Comparison of ENCODE assay signal across 13 mouse cellular contexts in genomic region chr14:28410789-28411225, GRCm38 (mm10).
DNase-seq lines count a peak whose midpoint lies in the region; ATAC-seq and TF ChIP-seq lines count a peak whose summit lies in the region.
"Had no signal": no experiment of that assay in that cellular context is flagged by ENCODE, and none has a peak within 500 bp of the region (broad histone marks: within the 10 kb centered on the region; RNA-seq: fewer than 3 reads in every experiment).

No protein-coding gene starts in this region.

- no peak for TF ChIP-seq POLR2A in brain, embryonic 14.5 days (IDR thresholded peaks at IDR 0.05; ENCODE audit: borderline replicate concordance, extremely low read depth, insufficient read depth, insufficient read length, poor library complexity, severe bottlenecking)

- no peaks in the 10 kb centered on the region for H3K36me3 ChIP-seq in forebrain, embryonic 13.5 days (ENCODE audit: poor library complexity, severe bottlenecking)
- H3K36me3 ChIP-seq in forebrain, embryonic 12.5 days (replicated peaks) = no peaks in the 10 kb centered on the region
- no peaks in the 10 kb centered on the region for H3K36me3 ChIP-seq in kidney, embryonic 16.5 days (ENCODE audit: insufficient read depth, low read length)

- H3K4me2 ChIP-seq in forebrain, embryonic 13.5 days = no peak overlapping the region
- no peak overlapping the region for H3K4me2 ChIP-seq in forebrain, embryonic 12.5 days
- no peak overlapping the region for H3K4me2 ChIP-seq in kidney, embryonic 16.5 days (replicated peaks; ENCODE audit: low read depth, low read length)

- H3K4me3 ChIP-seq in forebrain, embryonic 13.5 days = no peak overlapping the region
- no peak overlapping the region for H3K4me3 ChIP-seq in forebrain, embryonic 12.5 days (replicated peaks)
- no peak overlapping the region for H3K4me3 ChIP-seq in kidney, embryonic 16.5 days (ENCODE audit: low read length)

- no peak for ATAC-seq in forebrain, embryonic 13.5 days
- no peak for ATAC-seq in forebrain, embryonic 12.5 days (ENCODE audit: low FRiP score)
- peak; percentile 72; the same call in 1 of the 2 replicates for ATAC-seq in kidney, embryonic 16.5 days (ENCODE audit: low FRiP score, low TSS enrichment)
- ATAC-seq: liver, postnatal 0 days had no signal

- no peak for TF ChIP-seq CTCF in brain, embryonic 14.5 days (IDR thresholded peaks at IDR 0.05; ENCODE audit: borderline replicate concordance, extremely low read depth, insufficient read depth, insufficient read length)

- H3K9me3 ChIP-seq in forebrain, embryonic 13.5 days (replicated peaks) = no peaks in the 10 kb centered on the region
- no peaks in the 10 kb centered on the region for H3K9me3 ChIP-seq in forebrain, embryonic 12.5 days
- no peaks in the 10 kb centered on the region for H3K9me3 ChIP-seq in kidney, embryonic 16.5 days (ENCODE audit: low read length)

- 70% methylated on average over 13 of the region's 13 CpGs for WGBS in forebrain, embryonic 13.5 days
- 71% methylated on average over 13 of the region's 13 CpGs for WGBS in forebrain, embryonic 12.5 days
- 31% methylated on average over 13 of the region's 13 CpGs for WGBS in kidney, embryonic 16.5 days

- H3K27ac ChIP-seq in forebrain, embryonic 13.5 days = 0 out of 2 replicates have a peak overlapping the region, but pooled peaks have one; percentile 31
- no peak overlapping the region for H3K27ac ChIP-seq in forebrain, embryonic 12.5 days
- no peak overlapping the region for H3K27ac ChIP-seq in kidney, embryonic 16.5 days (ENCODE audit: low read length)

- no peaks in the 10 kb centered on the region for H3K4me1 ChIP-seq in forebrain, embryonic 13.5 days
- H3K4me1 ChIP-seq in forebrain, embryonic 12.5 days = no peaks in the 10 kb centered on the region
- H3K4me1 ChIP-seq in kidney, embryonic 16.5 days (ENCODE audit: insufficient read depth, low read length) = peaks cover 12% of the 10 kb centered on the region; the same call in 1 of the 2 replicates

- H3K27me3 ChIP-seq in forebrain, embryonic 13.5 days = 0 out of 2 replicates have a peak, but pooled peaks cover 2% of the 10 kb centered on the region
- H3K27me3 ChIP-seq in forebrain, embryonic 12.5 days = no peaks in the 10 kb centered on the region
- no peaks in the 10 kb centered on the region for H3K27me3 ChIP-seq in kidney, embryonic 16.5 days (ENCODE audit: insufficient read depth, low read length)

- no peak overlapping the region for H3K9ac ChIP-seq in forebrain, embryonic 13.5 days
- no peak overlapping the region for H3K9ac ChIP-seq in forebrain, embryonic 12.5 days
- H3K9ac ChIP-seq in kidney, embryonic 16.5 days (replicated peaks; ENCODE audit: low read length) = no peak overlapping the region
- H3K9ac ChIP-seq: liver, postnatal 0 days had no signal

- DNase-seq in kidney, adult 18-20 months = no peak
- peak; percentile 55 for DNase-seq in brain, embryonic 14.5 days (ENCODE audit: low read depth)
- DNase-seq in mesoderm, embryonic 11.5 days (ENCODE audit: low read depth, low spot score) = peak; percentile 51
- DNase-seq in gastrocnemius, postnatal 10 days = no peak
- no peak for DNase-seq in adrenal gland, postnatal 14 days
- DNase-seq: adrenal gland, postnatal 10 days; cerebellum, adult 18-20 months; gastrocnemius, postnatal 25 days; heart, postnatal 36 days; liver, postnatal 0 days had no signal

Comparison
In these comparisons a context has a peak if more than half of its experiments do, and no peak if none do; other contexts are left out.
1. DNase-seq: peak in brain, embryonic 14.5 days (single experiment) and mesoderm, embryonic 11.5 days (single experiment); none in kidney, adult 18-20 months (single experiment), gastrocnemius, postnatal 10 days (single experiment) and adrenal gland, postnatal 14 days (single experiment).